Mouse (Mus musculus): ENCODE results near the gene Lrrc4c. TPM values are rescaled to one million over a fixed set of nuclear protein-coding genes. Genes with fewer than 3 reads are reported as not detected.

Gene Lrrc4c
- total and polyA plus RNA-seq, 3 experiments, result not detected

DNA sequence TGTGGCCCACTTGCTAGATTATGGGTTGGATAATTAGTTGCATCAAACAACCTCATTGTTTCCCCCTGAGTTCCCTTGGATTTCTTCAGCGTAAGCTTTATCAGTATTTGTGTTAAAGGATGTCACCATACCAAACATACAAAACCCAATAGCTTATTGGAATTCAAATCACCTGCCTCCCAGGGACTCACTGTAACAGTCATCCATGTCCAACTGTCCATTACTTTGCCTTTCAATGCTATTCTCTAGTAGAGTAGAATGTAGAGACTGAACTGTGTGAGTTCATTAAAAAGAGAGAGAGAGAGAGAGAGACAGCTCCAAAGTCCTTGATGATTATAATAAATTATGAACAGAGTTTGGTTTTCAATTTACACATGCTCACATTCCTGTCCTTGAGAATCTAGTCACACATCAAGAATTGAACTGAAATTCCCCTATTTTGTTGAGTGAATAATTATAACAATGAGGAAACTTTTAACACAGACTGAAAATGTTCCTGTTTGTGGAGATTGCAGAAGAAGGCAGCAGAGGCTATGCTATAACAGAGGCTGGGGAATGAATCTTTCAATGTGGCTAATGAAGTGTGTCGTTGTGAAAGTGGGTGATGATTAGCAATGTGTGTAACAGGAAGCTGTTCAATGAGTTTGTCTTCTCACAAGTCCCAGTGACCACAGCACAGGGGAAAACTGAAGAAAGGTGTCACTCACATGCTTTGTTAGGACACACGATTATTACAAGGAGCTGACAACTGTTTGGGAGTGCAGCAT lies 181.3 kb downstream of the Lrrc4c start:
- Histone ChIP-seq H3K4me2 (ENCODE audit: insufficient read depth, low read depth, poor library complexity, severe bottlenecking) (no peak overlapping the region), H3K79me2 (replicated peaks; ENCODE audit: control insufficient read depth, extremely low read depth, insufficient read depth, poor library complexity, severe bottlenecking) (no peaks in the 10 kb centered on the region), H3K4me3 (replicated peaks in 1 of 3; ENCODE audit: low read depth in 2 of 3, low read length in 2 of 3, poor library complexity in 1 of 3) (no peak overlapping the region), H3K36me3 (replicated peaks in 1 of 2; ENCODE audit: control insufficient read depth in 1 of 2, insufficient read depth in 1 of 2, low read length in 1 of 2) (no peaks in the 10 kb centered on the region), H3K9ac (ENCODE audit: insufficient read depth, low read depth) (no peak overlapping the region), H3K27ac (ENCODE audit: insufficient read depth, low read depth) (no peak overlapping the region), H3K9me3 (replicated peaks; ENCODE audit: low read length) (peaks cover 25% of the 10 kb centered on the region), H3K4me1 (ENCODE audit: control insufficient read depth in 1 of 2, insufficient read depth in 2 of 2) (no peaks in the 10 kb centered on the region), H3K27me3 (replicated peaks) (no peaks in the 10 kb centered on the region)
- no peak for TF ChIP-seq JUN (IDR thresholded peaks at IDR 0.05; ENCODE audit: insufficient read depth, low read depth, low read length)
- TF ChIP-seq MAZ (IDR thresholded peaks at IDR 0.05; ENCODE audit: low read depth, low read length), result no peak
- no peak for TF ChIP-seq SIN3A (IDR thresholded peaks at IDR 0.05; ENCODE audit: low read length)
- no peak for TF ChIP-seq ZC3H11A (IDR thresholded peaks at IDR 0.05; ENCODE audit: low read depth, low read length)
- no peak for TF ChIP-seq POLR2AphosphoS2 (IDR thresholded peaks at IDR 0.05; ENCODE audit: low read depth, low read length)
- no peak for TF ChIP-seq MAFK (IDR thresholded peaks at IDR 0.05; ENCODE audit: insufficient replicate concordance, low read length)
- no peak for TF ChIP-seq MXI1 (IDR thresholded peaks at IDR 0.05; ENCODE audit: low read depth, low read length)
- no peak for TF ChIP-seq HCFC1 (IDR thresholded peaks at IDR 0.05; ENCODE audit: low read depth, low read length)
- TF ChIP-seq ZKSCAN1 (IDR thresholded peaks at IDR 0.05; ENCODE audit: borderline replicate concordance, low read depth, low read length), result no peak
- no peak for TF ChIP-seq E2F4 (IDR thresholded peaks at IDR 0.05; ENCODE audit: insufficient replicate concordance, low read depth, low read length)
- no peak for TF ChIP-seq BHLHE40 (IDR thresholded peaks at IDR 0.05; ENCODE audit: low read depth, low read length)
- TF ChIP-seq CTCF (conservative IDR thresholded peaks at IDR 0.05 in 1 of 2, IDR thresholded peaks at IDR 0.05 in 1 of 2; ENCODE audit: low read depth in 2 of 2, low read length in 2 of 2), result no peak
- dilution Hi-C loops (cut with MboI; ENCODE audit: extremely low pct_ligation_motif_present, extremely low pct_unique_long_range_greater_than_20kb, low sequenced_read_pairs) (no loop called here), in situ Hi-C loops (cut with MboI; ENCODE audit: low pct_ligation_motif_present, low pct_unique_long_range_greater_than_20kb, low sequenced_read_pairs) (no loop called here)
- no peak for DNase-seq (ENCODE audit: extremely low read depth)

GRCm38 (mm10) chr2:96504140-96504539 lies 186.2 kb downstream of the Lrrc4c start:
- H3K27ac ChIP-seq (ENCODE audit: insufficient read depth, low read depth), result no peak overlapping the region
- no peak for DNase-seq (ENCODE audit: extremely low read depth)
- H3K9ac ChIP-seq (ENCODE audit: insufficient read depth, low read depth), result no peak overlapping the region
- TF ChIP-seq ZMIZ1 (IDR thresholded peaks at IDR 0.05; ENCODE audit: low read depth, low read length) (no peak), ZC3H11A (IDR thresholded peaks at IDR 0.05; ENCODE audit: low read depth, low read length) (no peak), CHD1 (IDR thresholded peaks at IDR 0.05; ENCODE audit: low read depth, low read length) (no peak), ZNF384 (IDR thresholded peaks at IDR 0.05; ENCODE audit: low read depth, low read length) (no peak), TBP (conservative IDR thresholded peaks at IDR 0.05; ENCODE audit: low read depth, low read length) (no peak), MAFK (IDR thresholded peaks at IDR 0.05; ENCODE audit: insufficient replicate concordance, low read length) (no peak), RCOR1 (conservative IDR thresholded peaks at IDR 0.05; ENCODE audit: low read depth, low read length) (no peak), POLR2A (IDR thresholded peaks at IDR 0.05; ENCODE audit: low read depth, low read length) (no peak), MEF2A (IDR thresholded peaks at IDR 0.05; ENCODE audit: borderline replicate concordance, low read depth, low read length) (no peak), CHD2 (IDR thresholded peaks at IDR 0.05; ENCODE audit: low read length) (no peak), ETS1 (conservative IDR thresholded peaks at IDR 0.05; ENCODE audit: low read depth, low read length) (no peak), EP300 (IDR thresholded peaks at IDR 0.05; ENCODE audit: low read length) (no peak), IRF4 (IDR thresholded peaks at IDR 0.05; ENCODE audit: low read depth, low read length) (no peak), ELF1 (IDR thresholded peaks at IDR 0.05; ENCODE audit: low read depth, low read length) (no peak), CTCF (conservative IDR thresholded peaks at IDR 0.05 in 1 of 2, IDR thresholded peaks at IDR 0.05 in 1 of 2; ENCODE audit: low read depth in 2 of 2, low read length in 2 of 2) (no peak), GABPA (IDR thresholded peaks at IDR 0.05; ENCODE audit: insufficient replicate concordance, low read depth, low read length) (no peak), TCF12 (IDR thresholded peaks at IDR 0.05; ENCODE audit: low read depth, low read length) (no peak), JUND (conservative IDR thresholded peaks at IDR 0.05; ENCODE audit: low read depth, low read length) (no peak), MAX (IDR thresholded peaks at IDR 0.05; ENCODE audit: low read length) (no peak)
- peaks cover 25% of the 10 kb centered on the region for H3K9me3 ChIP-seq (replicated peaks; ENCODE audit: low read length)
- H3K4me3 ChIP-seq (replicated peaks in 1 of 3; ENCODE audit: low read depth in 2 of 3, low read length in 2 of 3, poor library complexity in 1 of 3), result no peak overlapping the region
- no peak overlapping the region for H3K4me2 ChIP-seq (ENCODE audit: insufficient read depth, low read depth, poor library complexity, severe bottlenecking)
- in situ Hi-C loops (cut with MboI; ENCODE audit: low pct_ligation_motif_present, low pct_unique_long_range_greater_than_20kb, low sequenced_read_pairs) (no loop called here), dilution Hi-C loops (cut with MboI; ENCODE audit: extremely low pct_ligation_motif_present, extremely low pct_unique_long_range_greater_than_20kb, low sequenced_read_pairs) (no loop called here)
- H3K27me3 ChIP-seq (replicated peaks), result no peaks in the 10 kb centered on the region
- no peaks in the 10 kb centered on the region for H3K4me1 ChIP-seq (ENCODE audit: control insufficient read depth in 1 of 2, insufficient read depth in 2 of 2)
- no peaks in the 10 kb centered on the region for H3K79me2 ChIP-seq (replicated peaks; ENCODE audit: control insufficient read depth, extremely low read depth, insufficient read depth, poor library complexity, severe bottlenecking)
- no peaks in the 10 kb centered on the region for H3K36me3 ChIP-seq (replicated peaks in 1 of 2; ENCODE audit: control insufficient read depth in 1 of 2, insufficient read depth in 1 of 2, low read length in 1 of 2)

Data from CH12.LX (cell line).